Mouse (Mus musculus): ENCODE measurements around the gene Adarb2. TPM values are rescaled to one million over a fixed set of nuclear protein-coding genes. Genes with fewer than 3 reads are reported as not detected.

Adarb2 gene
- total and polyA plus RNA-seq, 2 experiments = 0.09 TPM; not detected in 1

GRCm38 (mm10) chr13:8616685-8617084 lies 414.0 kb downstream of the Adarb2 start:
- Histone ChIP-seq H3K79me2 (ENCODE audit: control insufficient read depth, insufficient read depth, low read length) (no peaks in the 10 kb centered on the region), H3K36me3 (ENCODE audit: control insufficient read depth, insufficient read depth, low read length) (no peaks in the 10 kb centered on the region), H3K4me3 (ENCODE audit: insufficient read depth, low read depth, low read length) (no peak overlapping the region), H3K9ac (ENCODE audit: low read depth, low read length) (no peak overlapping the region), H3K27ac (replicated peaks; ENCODE audit: insufficient read depth, low read depth, low read length) (no peak overlapping the region), H3K4me1 (ENCODE audit: control insufficient read depth, insufficient read depth, low read length) (no peaks in the 10 kb centered on the region), H3K27me3 (ENCODE audit: control insufficient read depth, insufficient read depth, low read length) (no peaks in the 10 kb centered on the region)
- 79% methylated on average over 1 of the region's 1 CpGs for WGBS
- no peak for TF ChIP-seq POLR2A (IDR thresholded peaks at IDR 0.05; ENCODE audit: extremely low read depth, insufficient read depth, low read length)
- TF ChIP-seq CTCF (IDR thresholded peaks at IDR 0.05; ENCODE audit: low read depth, low read length) = no peak
- DNase-seq (ENCODE audit: extremely low read depth, low read depth, low spot score) = no peak

GRCm38 (mm10) chr13:8622263-8622662 lies 419.6 kb downstream of the Adarb2 start:
- 84% methylated on average over 2 of the region's 2 CpGs for WGBS
- no peak for TF ChIP-seq CTCF (IDR thresholded peaks at IDR 0.05; ENCODE audit: low read depth, low read length)
- no peak for TF ChIP-seq POLR2A (IDR thresholded peaks at IDR 0.05; ENCODE audit: extremely low read depth, insufficient read depth, low read length)
- Histone ChIP-seq H3K4me3 (ENCODE audit: insufficient read depth, low read depth, low read length) (no peak overlapping the region), H3K36me3 (ENCODE audit: control insufficient read depth, insufficient read depth, low read length) (no peaks in the 10 kb centered on the region), H3K27ac (replicated peaks; ENCODE audit: insufficient read depth, low read depth, low read length) (no peak overlapping the region), H3K4me1 (ENCODE audit: control insufficient read depth, insufficient read depth, low read length) (no peaks in the 10 kb centered on the region), H3K9ac (ENCODE audit: low read depth, low read length) (no peak overlapping the region), H3K27me3 (ENCODE audit: control insufficient read depth, insufficient read depth, low read length) (no peaks in the 10 kb centered on the region), H3K79me2 (ENCODE audit: control insufficient read depth, insufficient read depth, low read length) (no peaks in the 10 kb centered on the region)
- no peak for DNase-seq (ENCODE audit: extremely low read depth, low read depth, low spot score)

GRCm38 (mm10) chr13:8629565-8629964 lies 426.9 kb downstream of the Adarb2 start:
- Histone ChIP-seq H3K9ac (ENCODE audit: low read depth, low read length) (no peak overlapping the region), H3K27ac (replicated peaks; ENCODE audit: insufficient read depth, low read depth, low read length) (no peak overlapping the region), H3K4me3 (ENCODE audit: insufficient read depth, low read depth, low read length) (no peak overlapping the region), H3K27me3 (ENCODE audit: control insufficient read depth, insufficient read depth, low read length) (no peaks in the 10 kb centered on the region), H3K79me2 (ENCODE audit: control insufficient read depth, insufficient read depth, low read length) (no peaks in the 10 kb centered on the region), H3K36me3 (ENCODE audit: control insufficient read depth, insufficient read depth, low read length) (no peaks in the 10 kb centered on the region), H3K4me1 (ENCODE audit: control insufficient read depth, insufficient read depth, low read length) (no peaks in the 10 kb centered on the region)
- TF ChIP-seq CTCF (IDR thresholded peaks at IDR 0.05; ENCODE audit: low read depth, low read length) = no peak
- no peak for TF ChIP-seq POLR2A (IDR thresholded peaks at IDR 0.05; ENCODE audit: extremely low read depth, insufficient read depth, low read length)
- no peak for DNase-seq (ENCODE audit: extremely low read depth, low read depth, low spot score)
- WGBS = 80% methylated on average over 6 of the region's 6 CpGs

GRCm38 (mm10) chr13:8631618-8632017 lies 429.0 kb downstream of the Adarb2 start:
- WGBS = 82% methylated on average over 1 of the region's 1 CpGs
- no peak for DNase-seq (ENCODE audit: extremely low read depth, low read depth, low spot score)
- no peak overlapping the region for H3K9ac ChIP-seq (ENCODE audit: low read depth, low read length)
- H3K27ac ChIP-seq (replicated peaks; ENCODE audit: insufficient read depth, low read depth, low read length) = no peak overlapping the region
- no peak for TF ChIP-seq POLR2A (IDR thresholded peaks at IDR 0.05; ENCODE audit: extremely low read depth, insufficient read depth, low read length)
- no peak for TF ChIP-seq CTCF (IDR thresholded peaks at IDR 0.05; ENCODE audit: low read depth, low read length)
- no peaks in the 10 kb centered on the region for H3K79me2 ChIP-seq (ENCODE audit: control insufficient read depth, insufficient read depth, low read length)
- H3K27me3 ChIP-seq (ENCODE audit: control insufficient read depth, insufficient read depth, low read length) = no peaks in the 10 kb centered on the region
- H3K4me3 ChIP-seq (ENCODE audit: insufficient read depth, low read depth, low read length) = no peak overlapping the region
- no peaks in the 10 kb centered on the region for H3K36me3 ChIP-seq (ENCODE audit: control insufficient read depth, insufficient read depth, low read length)
- no peaks in the 10 kb centered on the region for H3K4me1 ChIP-seq (ENCODE audit: control insufficient read depth, insufficient read depth, low read length)

GRCm38 (mm10) chr13:8632072-8632471 lies 429.4 kb downstream of the Adarb2 start:
- H3K36me3 ChIP-seq (ENCODE audit: control insufficient read depth, insufficient read depth, low read length) = no peaks in the 10 kb centered on the region
- TF ChIP-seq POLR2A (IDR thresholded peaks at IDR 0.05; ENCODE audit: extremely low read depth, insufficient read depth, low read length) (no peak), CTCF (IDR thresholded peaks at IDR 0.05; ENCODE audit: low read depth, low read length) (no peak)
- no peak overlapping the region for H3K9ac ChIP-seq (ENCODE audit: low read depth, low read length)
- no peaks in the 10 kb centered on the region for H3K4me1 ChIP-seq (ENCODE audit: control insufficient read depth, insufficient read depth, low read length)
- H3K27me3 ChIP-seq (ENCODE audit: control insufficient read depth, insufficient read depth, low read length) = no peaks in the 10 kb centered on the region
- H3K4me3 ChIP-seq (ENCODE audit: insufficient read depth, low read depth, low read length) = no peak overlapping the region
- no peaks in the 10 kb centered on the region for H3K79me2 ChIP-seq (ENCODE audit: control insufficient read depth, insufficient read depth, low read length)
- H3K27ac ChIP-seq (replicated peaks; ENCODE audit: insufficient read depth, low read depth, low read length) = no peak overlapping the region
- 55% methylated on average over 5 of the region's 5 CpGs for WGBS
- no peak for DNase-seq (ENCODE audit: extremely low read depth, low read depth, low spot score)

- no peak for TF ChIP-seq CTCF (IDR thresholded peaks at IDR 0.05; ENCODE audit: low read depth, low read length)
- no peak for TF ChIP-seq POLR2A (IDR thresholded peaks at IDR 0.05; ENCODE audit: extremely low read depth, insufficient read depth, low read length)
- no peaks in the 10 kb centered on the region for H3K79me2 ChIP-seq (ENCODE audit: control insufficient read depth, insufficient read depth, low read length)
- WGBS = 77% methylated on average over 5 of the region's 5 CpGs
- H3K27ac ChIP-seq (replicated peaks; ENCODE audit: insufficient read depth, low read depth, low read length) = no peak overlapping the region
- no peaks in the 10 kb centered on the region for H3K4me1 ChIP-seq (ENCODE audit: control insufficient read depth, insufficient read depth, low read length)
- H3K36me3 ChIP-seq (ENCODE audit: control insufficient read depth, insufficient read depth, low read length) = no peaks in the 10 kb centered on the region
- H3K4me3 ChIP-seq (ENCODE audit: insufficient read depth, low read depth, low read length) = no peak overlapping the region
- H3K27me3 ChIP-seq (ENCODE audit: control insufficient read depth, insufficient read depth, low read length) = no peaks in the 10 kb centered on the region
- no peak for DNase-seq (ENCODE audit: extremely low read depth, low read depth, low spot score)
- H3K9ac ChIP-seq (ENCODE audit: low read depth, low read length) = no peak overlapping the region
Observed at GRCm38 (mm10) chr13:8633385-8634337, 431.0 kb downstream of the Adarb2 start.
